Mouse (Mus musculus) C2C12 (cell line): ENCODE results near the gene Rps6kc1. TPM values are rescaled to one million over a fixed set of nuclear protein-coding genes. Genes with fewer than 3 reads are reported as not detected.

ENCODE experiments used
- H3K27me3 ChIP-seq: one replicate; pipeline ENCODE4 v1.6.1; 2011; ENCODE audit not compliant: control insufficient read depth, insufficient read depth, insufficient read length
- H3K36me3 ChIP-seq: one replicate; pipeline ENCODE4 v1.6.1; 2011; ENCODE audit not compliant: control insufficient read depth, insufficient read depth
- H3K4me3 ChIP-seq: one replicate; pipeline ENCODE4 v1.5.1; 2011; ENCODE audit warnings: mild to moderate bottlenecking, control low read depth; ENCODE audit not compliant: poor library complexity, insufficient read depth, severe bottlenecking
- H3K79me2 ChIP-seq: one replicate; pipeline ENCODE4 v1.6.1; 2011; ENCODE audit not compliant: control insufficient read depth, insufficient read depth
- H3K79me3 ChIP-seq: one replicate; pipeline ENCODE4 v1.6.1; 2011; ENCODE audit warnings: low read depth, control low read depth
- H3ac ChIP-seq: one replicate; pipeline ENCODE3; 2011; ENCODE audit warnings: low read depth; ENCODE audit not compliant: control insufficient read depth, insufficient read length
- CEBPB ChIP-seq: IDR thresholded peaks from one replicate; pipeline ENCODE4 v1.6.1; 2011; ENCODE audit warnings: low read depth, mild to moderate bottlenecking, control low read depth, moderate library complexity
- CTCF ChIP-seq: IDR thresholded peaks from one replicate; pipeline ENCODE4 v1.5.1; 2011; ENCODE audit not compliant: control insufficient read depth, insufficient read depth, insufficient read length
- FOSL1 ChIP-seq: IDR thresholded peaks from one replicate; pipeline ENCODE4 v1.8.0; 2011; ENCODE audit warnings: mild to moderate bottlenecking, low read length; ENCODE audit not compliant: poor library complexity, insufficient read depth, severe bottlenecking
- MAX ChIP-seq: IDR thresholded peaks from one replicate; pipeline ENCODE4 v1.6.1; 2011; ENCODE audit warnings: mild to moderate bottlenecking, control low read depth
- MYOD1 ChIP-seq: IDR thresholded peaks from one replicate; pipeline ENCODE4 v1.6.1; 2011; ENCODE audit warnings: low read depth; ENCODE audit not compliant: control insufficient read depth, insufficient read length
- MYOG ChIP-seq: IDR thresholded peaks from one replicate; pipeline ENCODE4 v1.6.1; 2011; ENCODE audit not compliant: control insufficient read depth, insufficient read length; ENCODE audit errors: extremely low read depth
- USF1 ChIP-seq: IDR thresholded peaks from one replicate; pipeline ENCODE4 v1.6.1; 2011; ENCODE audit warnings: low read depth, mild to moderate bottlenecking, control low read depth, moderate library complexity
- polyA plus RNA-seq: library from polyadenylated mRNA; unstranded; fragments of >200 nt; fragmentation: generic; extraction: Trizol; gene quantifications from one replicate; pipeline ENCODE4 v1.2.1, GENCODE M21; 2012; ENCODE audit warnings: missing spikeins

The Rps6kc1 gene
- polyA plus RNA-seq, 1 experiment, result 13.1 TPM

- Histone ChIP-seq H3K27me3 (no peaks in the 10 kb centered on the region), H3ac (no peak overlapping the region), H3K4me3 (no peak overlapping the region), H3K36me3 (peaks cover 5% of the 10 kb centered on the region), H3K79me3 (no peaks in the 10 kb centered on the region), H3K79me2 (no peaks in the 10 kb centered on the region)
- TF ChIP-seq CEBPB (no peak), FOSL1 (no peak), CTCF (no peak), MYOG (no peak), MAX (no peak), MYOD1 (no peak), USF1 (no peak)
Observed at GRCm38 (mm10) chr1:190861626-190862025, 49.9 kb downstream of the Rps6kc1 start.

GRCm38 (mm10) chr1:190854465-190854864, 57.1 kb downstream of the Rps6kc1 start:
- H3K4me3 ChIP-seq, result no peak overlapping the region
- TF ChIP-seq MAX, result no peak
- no peak for TF ChIP-seq CTCF
- no peak for TF ChIP-seq CEBPB
- TF ChIP-seq MYOG, result no peak
- no peak for TF ChIP-seq USF1
- H3K79me3 ChIP-seq, result no peaks in the 10 kb centered on the region
- H3K36me3 ChIP-seq, result no peaks in the 10 kb centered on the region
- H3ac ChIP-seq, result no peak overlapping the region
- peaks cover 11% of the 10 kb centered on the region for H3K79me2 ChIP-seq
- no peaks in the 10 kb centered on the region for H3K27me3 ChIP-seq

- no peak overlapping the region for H3ac ChIP-seq
- TF ChIP-seq MYOG (no peak), USF1 (no peak), FOSL1 (no peak), CEBPB (no peak), MAX (no peak), CTCF (no peak)
- H3K79me3 ChIP-seq, result no peaks in the 10 kb centered on the region
- no peak overlapping the region for H3K4me3 ChIP-seq
- no peaks in the 10 kb centered on the region for H3K27me3 ChIP-seq
- no peaks in the 10 kb centered on the region for H3K36me3 ChIP-seq
- peaks cover 11% of the 10 kb centered on the region for H3K79me2 ChIP-seq
Observed at GRCm38 (mm10) chr1:190849162-190849865, 62.3 kb downstream of the Rps6kc1 start.

GRCm38 (mm10) chr1:190848676-190849075, 62.9 kb downstream of the Rps6kc1 start:
- Histone ChIP-seq H3K79me2 (peaks cover 11% of the 10 kb centered on the region), H3K79me3 (no peaks in the 10 kb centered on the region), H3ac (no peak overlapping the region), H3K27me3 (no peaks in the 10 kb centered on the region), H3K4me3 (no peak overlapping the region), H3K36me3 (no peaks in the 10 kb centered on the region)
- TF ChIP-seq MYOG (no peak), CTCF (no peak), CEBPB (no peak), MAX (no peak), FOSL1 (no peak)

- no peaks in the 10 kb centered on the region for H3K79me3 ChIP-seq
- no peaks in the 10 kb centered on the region for H3K27me3 ChIP-seq
- H3K36me3 ChIP-seq, result no peaks in the 10 kb centered on the region
- no peak overlapping the region for H3ac ChIP-seq
- no peak overlapping the region for H3K4me3 ChIP-seq
- TF ChIP-seq MAX, result no peak
- TF ChIP-seq USF1, result no peak
- no peak for TF ChIP-seq CEBPB
- TF ChIP-seq MYOD1, result no peak
- TF ChIP-seq MYOG, result no peak
- no peak for TF ChIP-seq FOSL1
- no peak for TF ChIP-seq CTCF
- no peaks in the 10 kb centered on the region for H3K79me2 ChIP-seq
Observed at GRCm38 (mm10) chr1:190846956-190847355, 64.6 kb downstream of the Rps6kc1 start.

GRCm38 (mm10) chr1:190846074-190846730, 65.4 kb downstream of the Rps6kc1 start:
- no peaks in the 10 kb centered on the region for H3K36me3 ChIP-seq
- no peaks in the 10 kb centered on the region for H3K79me2 ChIP-seq
- H3K79me3 ChIP-seq, result no peaks in the 10 kb centered on the region
- no peak overlapping the region for H3ac ChIP-seq
- TF ChIP-seq MYOD1, result no peak
- no peak for TF ChIP-seq CEBPB
- no peak for TF ChIP-seq MAX
- TF ChIP-seq CTCF, result no peak
- no peak for TF ChIP-seq USF1
- no peak for TF ChIP-seq MYOG
- TF ChIP-seq FOSL1, result no peak
- H3K4me3 ChIP-seq, result no peak overlapping the region
- H3K27me3 ChIP-seq, result no peaks in the 10 kb centered on the region
